Mouse (Mus musculus): ENCODE data around the gene Nrde2. TPM values are rescaled to one million over a fixed set of nuclear protein-coding genes. Genes with fewer than 3 reads are reported as not detected.

Gene Nrde2
- polyA plus RNA-seq (2012; rRNA removed): 8.3 TPM in 2 replicates

- Histone ChIP-seq H3K4me3 (ENCODE audit: insufficient read depth, low read depth, low read length) (peak within 1 kb of the TSS; percentile 67), H3K27me3 (replicated peaks; ENCODE audit: control insufficient read depth, insufficient read depth, low read length) (no peaks in the 10 kb centered on the region), H3K4me1 (ENCODE audit: control insufficient read depth, insufficient read depth, low read length) (no peaks in the 10 kb centered on the region), H3K27ac (ENCODE audit: insufficient read depth, low read depth, low read length) (peak within 1 kb of the TSS; percentile 89), H3K36me3 (ENCODE audit: control insufficient read depth, insufficient read depth, low read length) (no peaks in the 10 kb centered on the region)
- under 1% methylated on average over 26 of the region's 26 CpGs for WGBS
- TF ChIP-seq CTCF (conservative IDR thresholded peaks at IDR 0.05; ENCODE audit: insufficient read depth, insufficient read length, low read depth, low read length) (no peak), POLR2A (IDR thresholded peaks at IDR 0.05; ENCODE audit: low read depth, low read length) (peak; percentile 10)
- peak; percentile 96 for DNase-seq
These were observed at the start of gene Nrde2 for GRCm38 (mm10) chr12:100159261-100159975. Nrde2 (minus strand) TSS chr12:100159653.

GRCm38 (mm10) chr12:100206926-100207325 lies 47.5 kb upstream of the Nrde2 start:
- peaks cover 16% of the 10 kb centered on the region for H3K36me3 ChIP-seq (ENCODE audit: control insufficient read depth, insufficient read depth, low read length)
- TF ChIP-seq POLR2A (IDR thresholded peaks at IDR 0.05; ENCODE audit: low read depth, low read length): no peak
- no peak for TF ChIP-seq CTCF (conservative IDR thresholded peaks at IDR 0.05; ENCODE audit: insufficient read depth, insufficient read length, low read depth, low read length)
- H3K4me1 ChIP-seq (ENCODE audit: control insufficient read depth, insufficient read depth, low read length): peaks cover 3% of the 10 kb centered on the region; the same call in 1 of the 2 replicates
- H3K27me3 ChIP-seq (replicated peaks; ENCODE audit: control insufficient read depth, insufficient read depth, low read length): no peaks in the 10 kb centered on the region
- 28% methylated on average over 5 of the region's 5 CpGs for WGBS
- no peak overlapping the region for H3K4me3 ChIP-seq (ENCODE audit: insufficient read depth, low read depth, low read length)
- H3K27ac ChIP-seq (ENCODE audit: insufficient read depth, low read depth, low read length): peak overlapping the region; percentile 53; the same call in 1 of the 2 replicates
- DNase-seq: peak; percentile 67

GRCm38 (mm10) chr12:100206521-100206920 lies 47.1 kb upstream of the Nrde2 start:
- Histone ChIP-seq H3K4me1 (ENCODE audit: control insufficient read depth, insufficient read depth, low read length) (peaks cover 3% of the 10 kb centered on the region; the same call in 1 of the 2 replicates), H3K27ac (ENCODE audit: insufficient read depth, low read depth, low read length) (peak overlapping the region; percentile 53; the same call in 1 of the 2 replicates), H3K4me3 (ENCODE audit: insufficient read depth, low read depth, low read length) (no peak overlapping the region), H3K27me3 (replicated peaks; ENCODE audit: control insufficient read depth, insufficient read depth, low read length) (no peaks in the 10 kb centered on the region), H3K36me3 (ENCODE audit: control insufficient read depth, insufficient read depth, low read length) (peaks cover 16% of the 10 kb centered on the region)
- WGBS: 40% methylated on average over 3 of the region's 3 CpGs
- peak; percentile 65 for DNase-seq
- TF ChIP-seq POLR2A (IDR thresholded peaks at IDR 0.05; ENCODE audit: low read depth, low read length) (no peak), CTCF (conservative IDR thresholded peaks at IDR 0.05; ENCODE audit: insufficient read depth, insufficient read length, low read depth, low read length) (no peak)

DNA sequence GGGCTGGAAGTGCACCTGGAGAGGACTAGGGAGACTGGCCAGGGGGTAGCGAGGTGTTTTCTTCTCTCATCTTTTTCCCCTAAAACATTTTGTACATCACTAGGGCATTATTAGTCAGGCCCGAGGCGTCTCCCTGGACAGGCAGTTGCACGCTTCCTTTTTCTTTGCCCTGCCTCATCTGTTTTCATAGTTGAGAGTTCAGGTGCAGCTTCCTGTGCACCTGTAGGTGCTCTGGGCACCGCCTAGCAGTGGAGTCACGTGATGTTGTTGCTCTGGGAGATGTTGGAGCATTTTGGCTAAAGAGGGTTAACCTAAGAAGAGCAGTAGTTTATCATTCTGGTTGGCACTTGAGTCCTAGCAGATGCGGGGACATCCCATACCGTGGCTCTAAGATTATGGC lies 45.7 kb upstream of the Nrde2 start:
- peaks cover 7% of the 10 kb centered on the region; the same call in 1 of the 2 replicates for H3K4me1 ChIP-seq (ENCODE audit: control insufficient read depth, insufficient read depth, low read length)
- no peak overlapping the region for H3K27ac ChIP-seq (ENCODE audit: insufficient read depth, low read depth, low read length)
- DNase-seq: no peak
- H3K27me3 ChIP-seq (replicated peaks; ENCODE audit: control insufficient read depth, insufficient read depth, low read length): no peaks in the 10 kb centered on the region
- TF ChIP-seq CTCF (conservative IDR thresholded peaks at IDR 0.05; ENCODE audit: insufficient read depth, insufficient read length, low read depth, low read length) (no peak), POLR2A (IDR thresholded peaks at IDR 0.05; ENCODE audit: low read depth, low read length) (no peak)
- H3K4me3 ChIP-seq (ENCODE audit: insufficient read depth, low read depth, low read length): no peak overlapping the region
- WGBS: 89% methylated on average over 8 of the region's 8 CpGs
- peaks cover 16% of the 10 kb centered on the region for H3K36me3 ChIP-seq (ENCODE audit: control insufficient read depth, insufficient read depth, low read length)

DNA sequence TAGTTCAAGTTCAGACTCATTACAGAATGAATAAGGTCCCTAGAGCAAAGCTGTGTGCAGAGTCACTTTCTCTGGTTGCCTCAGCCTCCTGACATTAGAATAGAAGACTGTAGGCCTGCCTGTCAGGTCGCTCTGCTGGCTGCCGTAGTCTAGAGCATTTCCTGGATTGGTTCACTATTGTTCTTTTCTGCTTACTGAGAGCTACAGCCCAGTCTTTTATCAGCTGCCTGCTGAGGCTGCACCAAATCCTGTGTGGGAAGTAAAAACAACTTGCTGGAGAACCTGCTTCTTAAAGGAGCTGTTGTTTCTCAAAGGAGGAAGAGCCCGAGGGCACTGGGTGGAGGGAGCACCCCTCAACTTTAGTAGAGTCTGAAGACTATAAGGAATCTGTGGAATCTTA lies 44.3 kb upstream of the Nrde2 start:
- DNase-seq: no peak
- peaks cover 7% of the 10 kb centered on the region; the same call in 1 of the 2 replicates for H3K4me1 ChIP-seq (ENCODE audit: control insufficient read depth, insufficient read depth, low read length)
- TF ChIP-seq CTCF (conservative IDR thresholded peaks at IDR 0.05; ENCODE audit: insufficient read depth, insufficient read length, low read depth, low read length): no peak
- no peak for TF ChIP-seq POLR2A (IDR thresholded peaks at IDR 0.05; ENCODE audit: low read depth, low read length)
- WGBS: 45% methylated on average over 3 of the region's 3 CpGs
- no peak overlapping the region for H3K4me3 ChIP-seq (ENCODE audit: insufficient read depth, low read depth, low read length)
- no peak overlapping the region for H3K27ac ChIP-seq (ENCODE audit: insufficient read depth, low read depth, low read length)
- peaks cover 16% of the 10 kb centered on the region for H3K36me3 ChIP-seq (ENCODE audit: control insufficient read depth, insufficient read depth, low read length)
- H3K27me3 ChIP-seq (replicated peaks; ENCODE audit: control insufficient read depth, insufficient read depth, low read length): no peaks in the 10 kb centered on the region

DNA sequence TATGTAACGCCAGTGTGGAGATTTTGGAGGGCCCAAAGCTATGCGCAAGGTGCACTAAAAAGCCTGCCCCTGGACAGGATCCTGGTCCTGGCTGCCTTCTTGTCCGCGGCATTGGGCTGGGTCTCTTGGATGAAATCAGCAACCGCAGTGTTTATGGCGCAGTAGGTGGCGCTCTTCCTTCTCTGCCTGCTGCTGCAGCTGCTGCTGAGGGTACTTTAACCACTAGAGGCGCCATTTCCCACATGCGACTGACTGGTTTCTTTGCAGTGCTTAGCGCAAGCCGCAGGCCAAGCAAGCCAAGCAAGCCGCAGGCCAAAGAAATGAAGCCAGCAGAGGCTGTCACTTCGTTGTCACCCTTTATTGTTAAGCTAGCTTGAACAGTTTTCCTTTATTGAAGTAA lies 42.4 kb upstream of the Nrde2 start:
- Histone ChIP-seq H3K27me3 (replicated peaks; ENCODE audit: control insufficient read depth, insufficient read depth, low read length) (no peaks in the 10 kb centered on the region), H3K4me3 (ENCODE audit: insufficient read depth, low read depth, low read length) (no peak overlapping the region), H3K36me3 (ENCODE audit: control insufficient read depth, insufficient read depth, low read length) (peaks cover 12% of the 10 kb centered on the region), H3K27ac (ENCODE audit: insufficient read depth, low read depth, low read length) (no peak overlapping the region), H3K4me1 (ENCODE audit: control insufficient read depth, insufficient read depth, low read length) (peaks cover 5% of the 10 kb centered on the region; the same call in 1 of the 2 replicates)
- WGBS: under 1% methylated on average over 13 of the region's 13 CpGs
- TF ChIP-seq CTCF (conservative IDR thresholded peaks at IDR 0.05; ENCODE audit: insufficient read depth, insufficient read length, low read depth, low read length) (peak; percentile 100; the same call in 1 of the 2 replicates), POLR2A (IDR thresholded peaks at IDR 0.05; ENCODE audit: low read depth, low read length) (no peak)
- peak; percentile 97 for DNase-seq

DNA sequence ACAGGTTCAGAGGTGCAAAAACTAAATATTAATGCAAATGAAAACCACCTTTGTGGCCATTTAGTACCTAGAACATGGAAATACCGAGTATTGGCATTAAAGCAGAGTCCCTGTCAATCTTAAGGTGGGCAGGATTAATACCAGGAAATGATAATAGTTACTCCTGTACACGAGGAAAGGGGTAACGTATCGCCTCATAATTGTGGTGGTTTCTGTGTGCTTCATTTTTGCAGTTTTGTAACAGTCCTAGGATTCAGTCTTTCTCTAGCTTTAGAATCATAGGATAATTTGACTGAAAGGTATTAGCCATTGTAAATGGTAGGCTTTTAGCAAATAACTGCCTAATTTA lies 41.9 kb upstream of the Nrde2 start:
- 19% methylated on average over 4 of the region's 4 CpGs for WGBS
- DNase-seq: no peak
- Histone ChIP-seq H3K4me3 (ENCODE audit: insufficient read depth, low read depth, low read length) (no peak overlapping the region; the same call in 1 of the 2 replicates), H3K27me3 (replicated peaks; ENCODE audit: control insufficient read depth, insufficient read depth, low read length) (no peaks in the 10 kb centered on the region), H3K36me3 (ENCODE audit: control insufficient read depth, insufficient read depth, low read length) (peaks cover 12% of the 10 kb centered on the region), H3K27ac (ENCODE audit: insufficient read depth, low read depth, low read length) (no peak overlapping the region), H3K4me1 (ENCODE audit: control insufficient read depth, insufficient read depth, low read length) (peaks cover 3% of the 10 kb centered on the region; the same call in 1 of the 2 replicates)
- TF ChIP-seq CTCF (conservative IDR thresholded peaks at IDR 0.05; ENCODE audit: insufficient read depth, insufficient read length, low read depth, low read length): no peak
- TF ChIP-seq POLR2A (IDR thresholded peaks at IDR 0.05; ENCODE audit: low read depth, low read length): no peak

Data from kidney, adult 2 months (tissue).